Mouse (Mus musculus): ENCODE measurements around the gene Plekha3. TPM values are rescaled to one million over a fixed set of nuclear protein-coding genes. Genes with fewer than 3 reads are reported as not detected.

Plekha3 gene
- polyA plus RNA-seq, 1 experiment: 24.4 TPM

DNA sequence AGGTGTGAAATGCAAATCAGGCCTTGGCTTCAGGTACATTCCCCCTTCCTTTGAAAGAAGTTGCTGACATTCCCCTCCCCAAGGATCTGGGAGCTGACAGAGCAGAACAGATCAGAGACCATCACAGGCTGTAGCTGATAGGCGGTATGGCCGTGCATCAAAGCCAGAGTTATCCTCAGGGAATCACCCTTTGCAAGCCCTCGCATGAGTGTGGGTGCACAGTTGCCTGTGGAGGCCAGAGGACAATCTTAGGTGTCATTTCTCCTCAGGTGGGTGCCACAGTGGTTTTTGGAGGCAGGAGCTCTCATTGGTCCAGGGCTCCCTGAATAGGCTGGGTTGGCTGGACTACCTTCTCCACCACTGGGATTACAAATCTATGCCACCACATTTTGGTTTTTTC, 27.1 kb downstream of the Plekha3 start:
- no peak overlapping the region for H3K4me3 ChIP-seq (ENCODE audit: insufficient read depth, low read depth, low read length)

DNA sequence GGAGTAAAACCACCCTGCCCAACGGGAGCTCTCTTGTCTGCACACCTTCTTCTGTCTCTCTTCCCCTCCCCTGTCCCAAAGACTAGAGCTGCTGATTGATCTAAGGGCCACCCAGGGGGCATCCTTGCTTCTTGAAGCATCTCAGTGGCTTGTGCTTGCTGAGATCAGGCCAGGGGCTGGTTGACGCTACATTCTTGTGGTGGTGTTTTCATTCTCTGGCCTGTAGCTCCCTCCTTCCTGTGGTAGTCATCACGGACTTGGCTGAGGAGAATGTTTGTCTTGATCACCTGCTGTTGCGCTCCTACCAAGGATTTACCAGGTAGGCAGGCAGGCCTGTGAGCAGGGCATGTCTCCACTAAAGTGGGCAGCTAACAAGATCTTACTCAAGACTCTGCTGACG, 27.7 kb downstream of the Plekha3 start:
- Histone ChIP-seq H3K4me1 (ENCODE audit: control insufficient read depth, insufficient read depth, insufficient read length, low read length) (no peaks in the 10 kb centered on the region), H3K27ac (replicated peaks; ENCODE audit: low read depth, low read length) (no peak overlapping the region), H3K4me3 (ENCODE audit: insufficient read depth, low read depth, low read length) (no peak overlapping the region)

More for the DNA sequence above, 27.1 kb downstream of the Plekha3 start:
- no peaks in the 10 kb centered on the region for H3K4me1 ChIP-seq (ENCODE audit: control insufficient read depth, insufficient read depth, insufficient read length, low read length)
- H3K27ac ChIP-seq (replicated peaks; ENCODE audit: low read depth, low read length): no peak overlapping the region

DNA sequence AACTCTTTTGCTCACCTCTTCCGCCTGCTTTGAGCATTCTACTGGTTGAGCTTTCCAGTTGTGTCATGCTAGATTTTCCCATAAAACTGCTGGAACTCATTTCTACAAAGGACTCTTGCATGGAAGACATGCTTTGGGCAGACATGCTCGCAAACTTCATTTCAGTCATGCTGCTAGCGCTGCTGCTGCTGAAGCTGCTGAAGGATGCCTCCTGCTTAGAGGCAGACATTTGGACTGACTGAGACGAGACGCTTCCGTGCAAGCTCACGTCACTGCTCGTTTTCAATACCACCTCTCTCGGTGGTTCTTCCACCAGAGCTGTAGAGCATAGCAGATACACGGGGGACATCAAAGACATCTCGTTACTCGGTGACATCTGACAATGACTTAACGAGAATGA, 30.6 kb downstream of the Plekha3 start:
- H3K4me1 ChIP-seq (ENCODE audit: control insufficient read depth, insufficient read depth, insufficient read length, low read length): no peaks in the 10 kb centered on the region
- no peak overlapping the region for H3K4me3 ChIP-seq (ENCODE audit: insufficient read depth, low read depth, low read length)
- H3K27ac ChIP-seq (replicated peaks; ENCODE audit: low read depth, low read length): no peak overlapping the region

DNA sequence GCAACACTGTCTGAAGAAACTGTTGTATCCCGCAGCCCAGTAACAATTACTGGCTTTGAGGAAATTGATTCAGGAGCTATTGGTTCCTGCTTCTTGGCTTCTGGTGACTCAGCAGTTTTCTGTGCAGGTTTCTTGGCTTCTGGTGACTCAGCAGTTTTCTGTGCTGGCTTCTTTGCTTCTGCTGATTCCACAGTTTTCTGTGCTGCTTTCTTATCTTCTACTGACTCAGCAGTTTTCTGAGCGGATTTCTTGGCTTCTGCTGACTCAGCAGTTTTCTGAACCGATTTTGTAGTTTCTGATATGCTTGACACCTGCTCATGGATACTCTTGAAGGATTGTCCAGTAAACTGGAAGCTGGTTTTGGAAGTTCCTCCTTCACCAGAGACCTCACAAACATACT, 33.4 kb downstream of the Plekha3 start:
- Histone ChIP-seq H3K27ac (replicated peaks; ENCODE audit: low read depth, low read length) (no peak overlapping the region), H3K4me1 (ENCODE audit: control insufficient read depth, insufficient read depth, insufficient read length, low read length) (no peaks in the 10 kb centered on the region), H3K4me3 (ENCODE audit: insufficient read depth, low read depth, low read length) (no peak overlapping the region)

DNA sequence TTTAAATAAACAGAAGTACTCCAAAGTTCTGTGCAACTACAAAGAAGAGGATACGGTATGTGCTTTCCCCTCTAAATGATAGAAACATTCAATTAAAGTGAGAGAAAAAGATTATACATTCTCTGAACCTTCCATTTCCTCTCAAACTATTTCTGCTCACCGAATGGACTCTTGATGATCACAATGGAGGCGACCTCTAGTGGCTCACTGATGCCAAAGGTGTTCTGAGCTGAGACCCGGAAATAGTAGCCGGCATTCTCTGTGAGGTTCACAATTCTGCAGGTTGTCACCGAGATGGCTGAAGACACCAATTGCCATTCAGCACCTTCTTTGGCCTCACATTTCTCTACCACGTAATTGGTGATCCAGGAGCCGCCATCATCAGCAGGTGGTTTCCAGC, 39.9 kb downstream of the Plekha3 start:
- Histone ChIP-seq H3K4me3 (ENCODE audit: insufficient read depth, low read depth, low read length) (no peak overlapping the region), H3K27ac (replicated peaks; ENCODE audit: low read depth, low read length) (no peak overlapping the region), H3K4me1 (ENCODE audit: control insufficient read depth, insufficient read depth, insufficient read length, low read length) (no peaks in the 10 kb centered on the region)

DNA sequence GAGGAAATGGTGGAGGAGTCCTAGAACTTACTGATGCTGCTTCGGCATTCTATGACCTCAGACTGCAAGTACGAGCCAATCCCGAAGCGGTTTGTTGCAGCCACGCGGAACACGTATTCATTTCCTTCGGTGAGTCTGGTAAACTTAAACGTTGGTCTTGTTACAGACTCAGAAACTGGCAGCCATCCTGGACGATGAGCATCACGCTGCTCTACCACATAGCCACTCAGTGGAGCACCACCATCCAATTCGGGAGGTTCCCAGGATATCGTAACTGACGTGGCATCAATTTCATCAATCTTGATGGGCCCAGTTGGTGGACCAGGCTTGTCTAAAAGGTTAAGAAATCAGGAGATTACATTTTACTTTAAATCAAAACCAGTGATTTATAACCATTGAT, 44.6 kb downstream of the Plekha3 start:
- Histone ChIP-seq H3K4me1 (ENCODE audit: control insufficient read depth, insufficient read depth, insufficient read length, low read length) (no peaks in the 10 kb centered on the region), H3K4me3 (ENCODE audit: insufficient read depth, low read depth, low read length) (no peak overlapping the region), H3K27ac (replicated peaks; ENCODE audit: low read depth, low read length) (no peak overlapping the region)

Other genes with a start within 250 kb of the Plekha3 start
- 22.6 and 23.4 TPM in 2 replicates for gene Prkra, start 27.3 kb upstream of the Plekha3 start, polyA plus RNA-seq (2012; ENCODE audit: insufficient read depth, insufficient read length, missing spikeins)
- not detected in 2 replicates for gene Pjvk, start 26.8 kb upstream of the Plekha3 start, polyA plus RNA-seq (2012; ENCODE audit: insufficient read depth, insufficient read length, missing spikeins)
- 69.7 and 69.9 TPM in 2 replicates for gene Fkbp7, start 2.2 kb upstream of the Plekha3 start, polyA plus RNA-seq (2012; ENCODE audit: insufficient read depth, insufficient read length, missing spikeins)